Mouse (Mus musculus) kidney, postnatal 10 days (tissue): Measurements from ENCODE around the gene Kcnk3.

Experiments
- DNase-seq: peaks from one replicate; pipeline ENCODE4 v3.0.0; 2021; ENCODE audit warnings: mixed read lengths

The Kcnk3 gene

DNA sequence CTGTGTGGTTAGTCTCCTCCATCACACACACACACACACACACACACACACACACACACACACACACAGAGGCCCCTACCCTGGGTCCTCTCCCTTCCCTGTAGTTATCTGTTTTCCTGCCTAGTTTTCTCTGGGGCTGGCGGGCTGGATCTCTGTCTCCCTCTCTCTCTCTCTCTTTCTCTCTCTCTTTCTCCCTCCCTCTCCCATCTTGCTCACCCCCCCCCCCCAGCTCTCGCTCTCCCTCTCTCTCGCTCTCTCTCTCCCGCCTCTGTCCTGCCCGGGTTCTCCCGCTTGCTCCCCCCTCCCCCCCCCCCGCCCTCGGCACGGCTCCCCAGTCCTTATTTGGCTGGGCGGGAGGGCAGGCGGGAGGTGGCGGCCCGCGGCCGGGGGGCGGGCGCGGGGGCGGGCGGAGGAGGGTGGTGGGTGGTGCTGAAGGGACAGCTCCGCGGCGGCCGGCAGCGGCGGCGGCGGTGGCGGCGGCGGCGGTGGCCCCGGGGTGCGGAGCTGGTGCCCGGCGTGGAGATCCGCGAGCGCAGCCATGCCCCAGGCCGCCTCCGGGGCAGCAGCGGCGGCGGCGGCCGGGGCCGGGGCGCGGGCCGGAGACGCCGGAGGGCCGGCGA is at the start of gene Kcnk3:
Kcnk3 (plus strand) TSS at position 490 of the 620 bp plus-strand sequence.
- peak; percentile 92 for DNase-seq

DNA sequence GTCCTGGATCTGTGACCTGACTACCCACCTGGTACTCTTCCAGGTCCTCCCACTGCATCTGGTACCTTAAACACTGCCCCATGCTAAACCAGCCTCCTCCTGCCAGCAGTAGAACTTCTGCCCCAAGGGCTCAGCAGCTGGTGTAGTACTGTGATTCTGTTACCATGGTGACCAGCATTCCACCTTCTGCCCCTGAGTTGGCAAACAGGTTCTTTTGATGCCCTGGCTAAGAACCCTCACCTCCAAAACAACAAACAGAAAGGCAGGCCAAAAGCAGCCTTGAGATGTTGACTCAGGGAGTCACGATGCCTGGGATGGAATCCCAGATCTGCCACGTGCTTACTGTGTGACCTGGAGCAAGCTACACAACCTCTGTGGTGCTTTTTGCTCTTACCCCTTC is 42.3 kb upstream of the Kcnk3 start, which contains the start of gene Cib4:
Cib4 (minus strand) TSS at position 139 of the 400 bp plus-strand sequence.
- DNase-seq = no peak

DNA sequence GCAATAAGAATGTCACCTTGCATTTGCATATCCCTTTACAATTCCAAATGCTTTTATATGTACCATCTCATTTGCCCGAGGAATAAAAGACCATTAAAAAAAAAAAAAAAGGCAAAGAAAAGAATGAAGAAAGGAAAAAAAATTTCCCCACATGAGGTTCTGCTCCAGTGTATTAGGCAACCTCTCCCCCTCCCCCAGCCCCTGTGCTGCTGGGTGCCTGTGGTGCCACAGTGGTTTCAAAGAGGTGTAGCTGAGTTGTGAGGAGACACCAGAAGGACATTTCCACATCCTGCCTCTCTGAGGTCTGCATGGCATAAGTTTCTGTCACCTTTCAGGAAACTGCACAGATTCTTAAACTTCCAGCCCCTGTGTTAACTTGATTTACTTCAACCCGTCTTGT is 39.3 kb upstream of the Kcnk3 start:
- no peak for DNase-seq

DNA sequence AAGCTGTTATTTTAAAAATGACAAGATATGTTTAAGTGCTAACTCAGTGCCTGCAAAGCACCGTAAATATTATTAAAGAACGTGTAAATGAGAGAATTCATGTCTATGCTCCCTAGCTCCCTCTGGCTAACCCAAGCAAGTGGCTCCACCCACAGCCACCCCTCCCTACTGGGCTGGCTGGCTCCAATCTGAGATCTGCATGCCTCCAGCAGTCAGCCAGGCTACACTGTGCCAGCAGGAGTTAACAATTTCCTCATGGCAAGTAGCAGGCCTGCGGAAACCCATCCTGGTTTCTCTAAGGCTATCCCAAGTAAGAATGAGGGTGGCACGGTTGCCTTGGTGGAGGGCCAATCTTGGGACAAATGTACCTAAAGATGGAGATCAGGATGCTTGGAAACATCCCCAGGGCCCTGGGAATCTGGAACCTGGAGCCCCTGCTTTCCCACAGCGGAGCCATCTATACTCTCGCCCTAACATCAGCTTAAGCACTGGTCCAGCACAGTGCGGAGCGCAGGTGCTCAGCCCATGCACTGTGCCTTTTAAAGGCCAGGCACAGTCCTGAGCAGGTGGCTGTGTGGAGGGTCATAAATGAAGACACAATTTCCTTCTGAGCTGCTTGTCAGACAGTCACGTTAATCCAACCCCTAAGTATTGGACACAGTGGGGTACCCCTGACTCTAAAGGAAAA is 37.5 kb upstream of the Kcnk3 start:
- peak; percentile 38 for DNase-seq

DNA sequence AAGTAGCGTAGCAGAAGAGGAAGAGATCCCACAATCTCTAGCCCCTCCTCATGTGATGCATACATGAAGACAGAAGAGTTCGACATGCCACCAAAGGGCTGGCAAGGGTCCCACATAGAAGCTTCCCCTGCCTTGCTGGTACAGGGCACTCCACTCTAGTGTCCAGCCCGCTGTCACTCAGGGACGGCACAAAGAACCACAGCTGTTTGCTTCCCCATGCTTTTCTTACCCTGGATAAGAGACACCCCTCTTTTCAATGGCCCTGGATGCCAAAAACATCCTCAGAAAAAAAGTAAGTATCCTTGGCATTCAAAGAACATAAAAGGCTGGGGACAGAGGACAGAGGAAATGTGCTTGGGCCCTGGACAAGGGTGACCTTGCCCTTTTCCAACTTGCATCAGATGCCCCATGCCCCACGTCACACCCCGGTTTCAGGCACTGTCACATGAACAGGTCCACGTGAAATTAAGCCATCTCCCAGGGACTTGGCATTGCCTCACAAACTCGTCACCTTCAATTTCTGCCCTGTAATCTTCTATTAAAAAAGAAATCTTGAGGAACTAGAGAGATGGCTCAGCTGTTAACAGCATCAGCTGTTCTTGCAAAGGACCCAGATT is 36.8 kb upstream of the Kcnk3 start:
- no peak for DNase-seq

DNA sequence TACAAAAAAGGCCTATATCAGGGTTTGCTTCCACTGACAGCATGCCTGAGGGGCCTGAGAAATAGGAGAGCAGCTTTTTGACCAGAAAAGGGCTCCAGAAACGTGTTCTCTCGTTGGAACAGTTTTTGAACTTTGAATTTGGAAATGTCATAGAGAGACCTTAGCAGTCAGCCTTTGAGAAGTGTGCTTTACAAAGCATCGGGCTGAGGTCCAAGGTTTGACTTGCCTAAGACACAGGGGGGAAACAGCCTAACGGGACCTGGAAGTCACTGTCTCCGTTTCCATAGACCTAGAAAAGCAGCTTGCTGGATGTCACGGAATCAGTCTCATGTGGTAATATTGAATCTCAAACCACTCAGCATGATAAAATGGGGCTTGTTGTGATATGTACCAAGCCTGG is 36.0 kb upstream of the Kcnk3 start:
- no peak for DNase-seq

DNA sequence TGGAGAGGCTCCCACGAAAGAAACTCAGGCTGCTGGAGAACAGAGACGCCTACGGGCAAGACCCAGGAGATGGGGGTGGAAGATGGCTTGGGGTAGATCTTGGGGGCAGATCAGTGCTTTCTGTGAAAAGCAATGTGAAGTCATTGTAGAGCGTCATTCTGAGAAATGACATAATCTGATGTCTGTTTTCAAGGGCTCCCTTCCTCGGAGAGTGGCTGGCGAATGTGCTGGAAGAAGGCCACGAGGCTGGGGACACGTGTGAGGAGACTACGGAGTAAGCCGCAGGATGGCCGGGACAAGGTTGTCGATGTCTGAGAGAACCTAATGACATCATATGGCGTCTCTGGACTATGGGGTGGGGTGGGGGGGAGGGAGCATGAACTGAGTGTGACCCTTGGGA is 34.0 kb upstream of the Kcnk3 start:
- DNase-seq = no peak

DNA sequence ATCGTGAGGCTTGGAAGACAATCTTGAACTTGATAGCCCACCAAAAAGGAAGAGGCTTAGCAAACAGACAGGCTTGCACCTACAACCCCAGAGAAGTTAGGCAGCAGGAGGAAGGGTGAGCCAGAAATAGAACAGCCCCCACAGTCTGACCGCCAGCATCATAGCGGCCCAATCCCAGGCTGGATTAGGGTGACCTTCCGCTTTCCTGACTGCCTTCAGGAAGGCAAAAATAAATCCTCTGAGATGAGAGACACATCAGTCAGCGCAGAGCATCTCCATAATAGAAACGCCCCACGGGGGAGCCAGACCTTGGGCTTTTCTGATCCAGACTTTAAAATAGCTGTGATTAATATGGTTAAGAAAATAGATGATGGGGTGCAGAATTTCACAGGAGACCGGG is 33.0 kb upstream of the Kcnk3 start:
- DNase-seq = no peak

DNA sequence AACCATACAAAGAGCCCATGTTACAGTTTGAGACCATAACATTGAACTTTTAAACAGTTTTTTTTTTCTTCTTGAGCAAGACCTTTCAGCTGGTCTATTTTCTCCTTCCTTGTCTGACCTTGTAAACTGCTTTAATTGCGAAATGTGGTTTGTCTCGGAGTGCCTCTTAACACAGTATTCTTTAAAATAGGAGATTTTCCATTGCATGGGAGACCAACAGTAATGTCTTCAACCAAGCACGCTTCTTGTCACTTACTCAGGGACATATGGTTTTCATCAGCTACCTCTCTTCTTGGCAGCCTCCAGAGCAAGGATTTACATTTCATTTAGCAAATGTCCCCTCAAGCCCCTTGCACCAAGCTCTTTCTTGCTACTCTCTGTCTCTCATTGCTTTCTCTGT is 31.7 kb upstream of the Kcnk3 start:
- DNase-seq = no peak

DNA sequence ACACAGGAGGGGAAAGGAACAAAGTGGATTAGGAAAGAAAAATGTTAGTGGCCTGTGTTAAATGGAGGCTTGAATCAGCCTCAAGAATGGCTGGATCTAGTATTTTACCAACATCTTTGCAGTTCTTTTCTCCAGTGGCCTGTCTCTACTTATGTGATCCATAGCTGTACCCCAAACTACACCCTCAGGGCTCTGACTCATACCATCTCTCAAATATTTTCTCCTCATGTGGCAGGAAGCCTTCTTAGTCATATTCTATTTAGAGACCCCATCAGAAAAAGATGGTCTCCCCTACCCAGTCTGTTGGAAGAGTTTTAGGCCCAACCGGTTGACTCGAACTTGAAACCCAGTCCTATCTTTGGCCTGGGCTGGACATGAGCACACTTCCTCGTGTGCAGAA is 28.5 kb upstream of the Kcnk3 start:
- DNase-seq = no peak

DNA sequence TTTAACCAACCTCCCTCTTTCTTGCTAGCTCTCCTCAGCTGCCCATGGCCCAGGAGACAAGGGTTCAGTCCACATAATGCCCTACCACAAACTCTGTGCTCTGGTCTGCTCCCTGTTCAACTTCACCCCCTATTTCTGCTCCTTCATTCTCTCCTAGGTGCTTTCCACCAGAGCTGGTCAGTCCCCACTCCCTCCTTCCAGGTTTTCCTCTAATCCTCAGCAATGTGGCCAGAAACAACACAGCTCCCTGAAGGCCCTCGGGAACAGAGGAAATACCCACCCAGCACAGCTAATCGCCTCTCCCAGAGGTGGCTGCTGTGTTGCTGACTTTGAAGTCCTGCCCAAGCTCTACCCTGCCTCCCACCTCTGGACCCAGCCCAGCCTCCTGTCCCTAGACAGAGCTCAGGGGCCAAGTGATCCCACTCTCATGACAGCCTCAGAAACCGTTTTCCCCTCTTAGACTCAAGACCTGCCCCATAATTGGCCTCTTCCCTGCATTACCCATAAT is 27.9 kb upstream of the Kcnk3 start:
- DNase-seq = no peak

DNA sequence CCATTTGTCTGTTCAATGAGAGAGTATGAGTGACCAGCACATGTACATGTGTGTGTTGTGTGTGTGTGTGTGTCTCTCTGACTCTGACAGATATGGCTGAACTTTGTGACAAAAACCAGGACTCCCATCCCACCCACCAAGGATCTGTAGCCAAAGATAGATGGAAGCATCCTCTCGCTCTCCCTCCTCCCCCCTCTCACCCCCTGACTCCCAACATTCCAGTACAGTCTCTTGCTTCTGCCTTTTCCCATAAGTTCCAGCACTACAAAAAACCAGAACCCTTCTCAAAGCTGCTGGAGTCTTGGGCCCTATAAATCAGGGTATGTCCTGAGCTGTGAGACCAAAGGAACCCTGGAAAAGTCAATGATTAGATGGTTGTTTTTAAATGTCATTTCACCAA is 19.5 kb upstream of the Kcnk3 start:
- no peak for DNase-seq

DNA sequence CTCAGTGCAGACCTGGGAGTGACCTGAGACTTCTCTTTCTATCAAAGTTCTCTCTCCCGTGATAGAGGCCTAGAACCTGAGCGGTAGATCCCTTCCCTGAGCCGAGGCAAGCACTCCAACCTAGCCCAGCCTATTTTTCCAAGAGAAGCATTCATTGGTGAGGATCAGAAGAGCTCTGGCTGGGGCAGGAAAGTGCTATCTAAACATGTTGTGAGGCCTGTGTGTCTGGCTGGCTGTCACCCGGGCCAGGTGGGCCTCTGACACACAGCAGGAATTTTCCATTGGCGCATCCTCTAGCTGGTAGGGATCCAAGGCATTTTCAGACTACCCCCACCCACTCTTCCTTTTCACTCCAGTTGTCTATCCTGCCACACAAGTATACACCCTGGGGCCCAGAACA is 16.1 kb upstream of the Kcnk3 start:
- no peak for DNase-seq

DNA sequence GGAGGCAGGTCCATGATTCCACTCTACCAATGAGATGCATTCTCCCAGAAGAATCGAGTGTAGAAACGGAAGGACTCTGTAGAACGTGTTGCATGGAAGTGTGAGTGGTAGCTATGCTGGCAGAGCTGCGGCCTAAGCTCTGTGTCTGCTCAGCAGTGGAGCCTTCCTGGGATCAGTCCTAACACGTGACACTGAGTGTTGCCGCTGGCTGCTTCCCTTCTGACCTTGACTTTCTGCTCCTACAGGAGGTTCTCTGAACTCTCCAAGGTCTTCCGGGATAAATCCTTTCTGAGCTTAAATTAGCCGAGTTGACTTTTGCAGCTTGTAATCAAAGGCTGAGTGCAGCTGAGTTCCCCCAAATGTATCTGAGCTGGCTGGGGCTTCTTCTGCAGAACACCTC is 13.6 kb upstream of the Kcnk3 start:
- DNase-seq = no peak

DNA sequence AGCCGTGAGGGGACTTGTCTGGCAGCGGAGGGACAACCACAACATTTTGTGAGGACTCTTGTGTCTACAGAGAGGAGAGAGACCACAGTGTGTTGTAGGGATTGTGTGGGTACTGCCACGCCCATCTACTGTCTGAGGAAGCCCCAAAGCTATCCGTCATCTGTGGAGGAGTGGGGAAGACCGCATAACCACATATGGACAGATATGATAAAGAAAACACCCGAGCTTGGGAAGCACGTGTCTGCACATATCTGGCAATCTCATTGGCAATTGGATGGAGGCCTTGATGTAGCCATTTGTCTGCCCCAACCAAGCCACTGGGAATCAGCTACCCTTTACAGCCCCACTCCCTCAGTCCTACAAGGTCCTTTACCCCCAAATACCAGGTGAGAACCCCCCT is 11.7 kb upstream of the Kcnk3 start:
- DNase-seq = no peak

DNA sequence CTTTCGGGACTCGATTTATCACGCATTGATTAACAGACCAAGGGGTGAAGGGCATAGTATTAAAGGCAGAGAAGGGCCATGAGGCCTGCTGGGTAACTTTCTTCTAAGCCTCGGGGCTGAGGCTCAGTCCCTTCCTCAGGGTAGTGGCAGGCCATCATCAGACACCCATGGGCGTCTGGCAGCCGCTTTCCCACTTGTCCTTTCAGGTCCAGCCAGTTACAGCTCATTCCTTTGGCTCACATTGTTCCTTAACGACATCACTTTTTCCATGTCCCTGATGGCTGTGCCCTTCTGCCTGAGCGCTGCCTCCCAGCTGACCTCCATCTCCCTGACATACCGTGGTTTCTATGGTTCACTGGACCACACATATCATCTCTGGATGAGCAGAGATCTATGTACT is 10.7 kb upstream of the Kcnk3 start:
- DNase-seq = no peak

DNA sequence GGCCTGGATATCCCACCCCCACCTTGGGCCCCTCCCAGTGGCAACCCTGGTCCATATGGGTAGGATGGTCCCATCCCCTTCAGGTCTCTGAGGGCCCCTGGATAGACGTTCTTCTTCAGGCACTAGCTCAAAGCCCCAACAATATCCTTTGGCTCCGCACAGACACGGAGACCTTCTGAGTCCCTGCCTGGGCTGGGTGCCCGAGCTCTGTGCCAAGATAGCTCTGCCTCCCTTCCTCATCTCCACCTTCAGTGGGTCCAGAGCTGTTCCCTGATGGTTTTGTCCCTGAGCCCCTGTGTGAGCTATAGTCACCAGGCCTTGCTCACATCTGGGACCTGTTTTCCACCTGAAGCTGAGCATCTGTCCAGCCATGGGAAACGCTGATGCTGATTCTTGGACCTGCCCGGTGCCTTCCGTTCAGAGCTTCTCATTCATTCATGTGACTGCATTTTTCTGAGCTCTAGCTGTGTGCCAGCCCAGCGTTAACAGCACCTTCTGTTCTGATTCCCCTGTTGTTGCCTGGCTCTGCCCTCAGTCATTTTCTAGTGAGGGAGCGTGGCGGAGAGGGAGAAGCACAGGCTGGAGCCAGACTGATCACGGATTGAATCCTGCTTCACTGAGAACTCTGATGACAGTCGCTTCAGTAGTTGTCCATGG is 10.2 kb upstream of the Kcnk3 start:
- DNase-seq = no peak

DNA sequence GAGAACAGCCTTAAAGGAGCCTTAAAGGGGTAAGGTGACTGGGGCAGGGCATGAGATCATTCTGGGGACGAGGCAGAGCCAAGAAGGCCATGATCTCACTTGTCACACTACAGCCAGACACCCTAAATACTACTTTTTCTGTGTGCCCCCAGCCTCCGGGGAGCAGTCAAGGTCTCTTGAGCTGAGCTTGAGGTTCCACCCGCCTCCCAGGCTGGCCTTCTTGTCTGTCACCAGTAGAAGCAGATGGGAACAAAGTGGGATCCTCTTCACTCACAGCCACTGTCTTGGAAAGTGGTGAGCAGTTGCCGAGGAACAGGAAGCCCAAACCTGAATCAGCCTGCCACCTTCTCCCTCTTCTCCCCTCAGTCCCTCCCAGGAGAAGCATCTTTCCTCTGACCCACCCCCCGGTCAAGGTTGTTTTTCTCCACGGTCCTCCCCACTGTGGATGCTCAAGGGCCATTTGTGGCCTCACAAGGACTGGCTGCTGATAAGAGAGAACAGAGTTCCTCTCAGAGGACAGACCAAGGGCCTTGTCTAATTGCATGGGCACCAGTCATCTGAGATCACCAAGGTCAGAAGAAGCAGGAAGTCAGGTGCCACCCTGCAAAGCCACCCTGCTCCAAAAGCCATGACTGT is 9.4 kb upstream of the Kcnk3 start:
- no peak for DNase-seq

DNA sequence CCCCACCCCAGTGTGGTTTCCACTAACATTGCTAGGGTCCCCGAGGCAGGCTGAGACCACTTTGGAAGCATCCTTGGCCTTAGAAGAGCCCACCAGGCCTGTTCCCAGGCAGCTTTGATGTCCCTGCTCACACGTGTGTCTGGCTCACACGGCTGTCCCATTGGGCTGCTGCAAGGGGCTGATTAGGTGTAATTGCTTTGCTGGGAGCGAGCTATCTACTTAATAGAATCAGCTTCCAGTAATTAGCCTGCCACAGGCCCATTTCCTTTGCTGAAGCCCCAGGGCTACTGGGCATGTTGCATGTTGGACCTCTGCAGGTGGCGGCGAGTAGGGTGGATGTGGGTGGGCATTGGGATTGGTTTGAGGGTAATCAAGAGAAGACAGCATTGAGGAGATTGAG is 7.2 kb upstream of the Kcnk3 start:
- DNase-seq = no peak

DNA sequence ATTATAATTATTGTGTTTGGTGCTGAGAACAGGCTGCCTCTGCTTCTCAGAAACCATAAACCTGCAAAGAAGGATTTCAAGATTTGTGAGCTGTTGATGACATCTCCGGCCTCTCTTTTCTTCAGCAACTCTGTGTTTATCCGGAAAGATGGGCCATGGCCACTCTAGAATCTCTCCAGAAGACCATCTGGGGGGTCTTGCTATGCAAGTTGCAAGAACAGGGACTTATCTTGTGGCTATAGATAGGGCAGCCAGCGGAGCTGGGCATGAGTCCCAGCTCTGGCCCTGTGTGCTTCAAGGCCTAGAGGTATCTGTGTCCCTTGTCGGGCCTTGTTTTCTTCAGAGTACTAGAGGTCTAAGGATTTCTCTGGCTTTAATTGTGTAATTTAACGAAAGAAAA is 6.0 kb upstream of the Kcnk3 start:
- no peak for DNase-seq

DNA sequence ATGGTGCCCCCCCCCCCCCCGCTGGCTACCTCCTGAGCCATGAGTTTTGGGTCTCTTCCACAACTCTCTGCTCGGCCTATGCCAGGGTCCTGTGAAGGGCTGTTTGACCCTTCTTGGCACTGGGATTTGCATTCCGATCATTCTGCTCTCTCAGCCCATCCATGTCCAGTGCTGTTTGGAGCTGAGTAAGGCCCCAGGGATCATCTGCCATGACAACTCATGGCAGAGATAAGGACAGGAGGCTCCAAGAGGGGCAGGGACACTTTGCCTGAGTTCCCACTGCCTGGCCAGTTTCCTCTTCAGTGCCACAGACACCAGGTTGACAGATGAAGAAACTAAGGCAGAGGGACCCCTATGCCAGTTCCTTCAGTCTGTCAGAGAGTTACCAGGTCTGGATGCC is 1.4 kb upstream of the Kcnk3 start:
- DNase-seq = no peak

DNA sequence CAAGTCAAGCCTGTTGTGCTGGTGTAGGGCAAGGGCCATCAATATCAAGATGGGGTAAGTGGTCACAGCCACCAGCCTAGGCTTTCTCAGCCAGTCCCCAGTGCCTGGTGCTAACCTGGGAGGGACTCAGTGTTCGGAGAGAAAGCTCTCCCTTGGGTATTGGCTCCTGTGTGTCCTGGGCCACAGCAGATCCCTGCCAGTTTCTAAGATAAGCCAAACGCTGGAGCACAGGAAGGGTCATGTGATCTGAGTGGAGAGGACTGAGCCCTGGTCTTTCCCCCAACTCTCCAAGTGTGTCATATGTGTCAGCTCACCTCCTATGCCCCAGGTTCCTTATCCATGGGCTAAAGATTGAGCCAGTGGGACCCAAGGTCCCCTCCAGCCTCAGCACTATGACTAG is 869 bp upstream of the Kcnk3 start:
- no peak for DNase-seq

DNA sequence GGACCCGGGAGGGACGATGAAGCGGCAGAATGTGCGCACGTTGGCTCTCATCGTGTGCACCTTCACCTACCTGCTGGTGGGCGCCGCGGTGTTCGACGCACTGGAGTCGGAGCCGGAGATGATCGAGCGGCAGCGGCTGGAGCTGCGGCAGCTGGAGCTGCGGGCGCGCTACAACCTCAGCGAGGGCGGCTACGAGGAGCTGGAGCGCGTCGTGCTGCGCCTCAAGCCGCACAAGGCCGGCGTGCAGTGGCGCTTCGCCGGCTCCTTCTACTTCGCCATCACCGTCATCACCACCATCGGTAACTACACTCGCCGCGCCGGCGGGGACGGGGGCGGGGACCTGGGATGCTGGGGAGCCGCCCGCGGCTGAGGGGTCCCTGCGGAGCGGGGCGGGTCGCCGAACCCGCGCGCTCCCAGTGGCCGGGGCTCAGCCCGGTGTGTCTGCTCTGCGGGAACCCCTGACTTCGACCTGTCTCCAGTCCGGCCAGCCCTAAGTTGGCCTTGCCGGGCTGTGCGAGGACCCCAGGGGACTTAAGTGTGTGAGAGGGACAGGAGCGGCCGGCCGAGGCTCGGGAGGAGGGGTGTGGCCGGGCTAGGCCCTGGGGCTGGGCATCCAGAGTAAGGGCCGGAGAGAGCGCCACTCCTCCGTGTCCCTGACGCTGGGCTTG is 465 bp downstream of the Kcnk3 start:
- peak; percentile 47 for DNase-seq
